Mouse (Mus musculus) lung, postnatal 0 days (tissue): Measurements from ENCODE around the gene Tnik.

Experiments
- CTCF ChIP-seq: IDR thresholded peaks from 2 replicates; pipeline ENCODE4 v1.5.1; 2016; ENCODE audit warnings: antibody characterized with exemption, mild to moderate bottlenecking
- EP300 ChIP-seq: IDR thresholded peaks from 2 replicates; pipeline ENCODE4 v1.6.1; 2016; ENCODE audit warnings: antibody characterized with exemption, mild to moderate bottlenecking, control low read depth

DNA sequence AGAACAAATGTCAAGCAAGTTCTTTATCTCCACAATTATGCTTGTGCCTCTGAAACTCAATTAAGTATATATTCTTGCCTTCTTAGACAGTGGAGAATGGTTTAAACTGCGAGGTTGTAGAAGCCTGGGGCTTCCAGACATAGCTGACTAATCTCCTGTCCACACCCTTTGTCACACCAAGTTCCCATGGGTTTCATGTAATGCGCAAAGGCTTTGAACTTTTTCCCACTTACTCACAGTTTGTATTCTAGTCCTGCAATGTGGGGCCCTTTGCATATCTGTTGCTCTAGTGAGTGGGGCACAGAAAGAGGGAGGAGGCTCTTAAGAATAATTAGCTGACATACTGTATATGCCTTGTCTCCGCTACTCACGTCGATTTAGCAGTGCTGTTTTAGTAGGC, 174.4 kb downstream of the Tnik start:
- TF ChIP-seq CTCF (no peak), EP300 (no peak)
